Mouse (Mus musculus): Measurements from ENCODE around the gene 6030458C11Rik.

DNA sequence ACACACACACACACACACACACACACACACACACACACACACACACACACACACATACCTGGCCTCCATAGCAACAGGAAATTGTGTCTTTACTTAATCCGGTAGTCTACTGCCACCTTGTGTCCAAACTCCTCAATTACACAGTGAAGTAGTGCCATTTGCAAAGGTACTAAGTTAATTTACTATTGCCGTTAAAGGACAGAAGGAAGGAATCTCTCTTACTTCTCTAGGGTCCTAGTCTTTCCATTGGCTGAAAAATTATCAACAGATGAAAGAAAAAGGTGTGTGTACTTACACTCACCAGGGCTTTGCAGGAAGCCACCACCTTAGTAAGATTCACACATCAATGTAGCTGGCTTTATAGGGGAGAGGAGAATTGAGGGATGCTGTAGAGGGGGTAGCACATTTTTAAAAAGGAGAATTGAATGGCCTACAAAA lies 29.0 kb downstream of the 6030458C11Rik start:
- peak; percentile 88 for TF ChIP-seq CTCF (IDR thresholded peaks at IDR 0.05; ENCODE audit: low read depth)
- no peak for TF ChIP-seq EP300 (IDR thresholded peaks at IDR 0.05; ENCODE audit: low read depth)
